9 mouse cellular contexts compared by ENCODE assay signal in the genomic region with DNA sequence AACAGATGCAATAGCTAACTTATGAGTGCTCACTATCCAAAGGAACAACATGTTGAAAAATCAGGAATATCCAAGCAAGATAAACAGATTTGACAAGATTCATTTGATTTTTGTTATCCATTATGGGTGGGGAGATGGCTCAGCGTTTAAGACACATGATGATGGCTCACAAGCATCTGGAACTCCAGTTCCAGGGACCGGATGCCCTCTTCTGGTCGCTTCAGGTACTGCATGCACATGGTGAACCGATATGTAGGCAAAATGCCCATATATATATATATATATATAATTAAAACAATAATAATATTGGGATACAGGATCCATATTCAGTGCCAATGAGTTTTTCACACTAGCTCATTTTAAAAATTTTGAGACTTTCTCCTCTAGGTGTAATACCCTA. TPM values are rescaled to one million over a fixed set of nuclear protein-coding genes. Genes with fewer than 3 reads are reported as not detected.
A peak's percentile ranks its signal among the peaks of the same experiment; 100 is the strongest.
DNase-seq lines count a peak whose midpoint lies in the region; ATAC-seq and TF ChIP-seq lines count a peak whose summit lies in the region.
"Had no signal": no experiment of that assay in that cellular context is flagged by ENCODE, and none has a peak within 500 bp of the region (broad histone marks: within the 10 kb centered on the region; RNA-seq: fewer than 3 reads in every experiment).

No protein-coding gene starts in this region.

- no peak for ATAC-seq in hindbrain, postnatal 0 days
- peak; percentile 21; the same call in 1 of the 2 replicates for ATAC-seq in neural tube, embryonic 11.5 days (ENCODE audit: insufficient read depth, low FRiP score, low TSS enrichment)

- H3K9ac ChIP-seq in hindbrain, postnatal 0 days (replicated peaks; ENCODE audit: low read length) = no peak overlapping the region
- H3K9ac ChIP-seq in neural tube, embryonic 11.5 days (ENCODE audit: low read length) = no peak overlapping the region
- H3K9ac ChIP-seq: embryonic facial prominence, embryonic 13.5 days had no signal

- intact Hi-C loops in heart, postnatal 14 days (cut with DNase I) = loop anchor here (5.0 kb wide), 2 partner anchors 222 to 277 kb away; partner anchors contain the start of gene Plk4
- intact Hi-C loops in heart, postnatal 25 days (cut with DNase I) = loop anchor here (5.0 kb wide), 2 partner anchors 222 to 427 kb away; no protein-coding TSS in a partner anchor

- peak; percentile 41 to 67 for DNase-seq in heart, postnatal 14 days
- no peak for DNase-seq in heart, postnatal 25 days (ENCODE audit: low spot score)
- peak; percentile 68 for DNase-seq in thymus, adult 2 months
- no peak for DNase-seq in thymus, adult 18-20 months
- DNase-seq in c-Kit-positive CD71-positive TER-119-negative erythroid progenitor cells, embryonic 14.5 days (ENCODE audit: low read depth) = peak; percentile 65
- DNase-seq in hindbrain, postnatal 0 days (ENCODE audit: low spot score) = peak; percentile 71
- DNase-seq in neural tube, embryonic 11.5 days (ENCODE audit: low spot score) = peak; percentile 68
- peak; percentile 63 for DNase-seq in urinary bladder, postnatal 14 days (ENCODE audit: low spot score)

- no peak overlapping the region for H3K27ac ChIP-seq in thymus, adult 2 months (ENCODE audit: control insufficient read depth, insufficient read depth, low read length)
- H3K27ac ChIP-seq in hindbrain, postnatal 0 days = no peak overlapping the region
- no peak overlapping the region for H3K27ac ChIP-seq in neural tube, embryonic 11.5 days (ENCODE audit: low read depth, low read length)
- H3K27ac ChIP-seq: embryonic facial prominence, embryonic 13.5 days had no signal

- H3K4me3 ChIP-seq in thymus, adult 2 months (ENCODE audit: control insufficient read depth, insufficient read depth, low read length) = no peak overlapping the region
- no peak overlapping the region for H3K4me3 ChIP-seq in hindbrain, postnatal 0 days (ENCODE audit: low read length)
- H3K4me3 ChIP-seq in neural tube, embryonic 11.5 days (ENCODE audit: low read depth, low read length) = no peak overlapping the region
- H3K4me3 ChIP-seq: embryonic facial prominence, embryonic 13.5 days had no signal

- no peak overlapping the region for H3K4me2 ChIP-seq in hindbrain, postnatal 0 days (ENCODE audit: low read depth, low read length)
- H3K4me2 ChIP-seq in neural tube, embryonic 11.5 days (ENCODE audit: low read depth) = no peak overlapping the region
- H3K4me2 ChIP-seq: embryonic facial prominence, embryonic 13.5 days had no signal

- H3K9me3 ChIP-seq in hindbrain, postnatal 0 days (ENCODE audit: low read length) = no peaks in the 10 kb centered on the region
- H3K9me3 ChIP-seq in neural tube, embryonic 11.5 days (ENCODE audit: control insufficient read depth, low read length) = no peaks in the 10 kb centered on the region
- H3K9me3 ChIP-seq: embryonic facial prominence, embryonic 13.5 days had no signal

- no peaks in the 10 kb centered on the region for H3K36me3 ChIP-seq in thymus, adult 2 months (ENCODE audit: control insufficient read depth, insufficient read depth, low read length)
- no peaks in the 10 kb centered on the region for H3K36me3 ChIP-seq in hindbrain, postnatal 0 days (ENCODE audit: insufficient read depth, low read length)
- H3K36me3 ChIP-seq in neural tube, embryonic 11.5 days (ENCODE audit: control insufficient read depth, insufficient read depth, low read length) = no peaks in the 10 kb centered on the region
- H3K36me3 ChIP-seq: embryonic facial prominence, embryonic 13.5 days had no signal

- no peak for TF ChIP-seq CTCF in thymus, adult 2 months (IDR thresholded peaks at IDR 0.05; ENCODE audit: borderline replicate concordance, control insufficient read depth, extremely low read depth, insufficient read depth, low read length, poor library complexity)
- peak; percentile 75 for TF ChIP-seq CTCF in hindbrain, postnatal 0 days (IDR thresholded peaks at IDR 0.05; ENCODE audit: low read depth)

- H3K27me3 ChIP-seq in thymus, adult 2 months (ENCODE audit: control insufficient read depth, insufficient read depth, low read length) = no peaks in the 10 kb centered on the region; the same call in 1 of the 2 replicates
- no peaks in the 10 kb centered on the region for H3K27me3 ChIP-seq in hindbrain, postnatal 0 days (ENCODE audit: insufficient read depth, low read length)
- no peaks in the 10 kb centered on the region for H3K27me3 ChIP-seq in neural tube, embryonic 11.5 days (ENCODE audit: control insufficient read depth, insufficient read depth, low read length)

- TF ChIP-seq POLR2A in thymus, adult 2 months (IDR thresholded peaks at IDR 0.05; ENCODE audit: control insufficient read depth, extremely low read depth, insufficient read depth, low read length, poor library complexity) = no peak

- WGBS in thymus, adult 2 months = 9% methylated on average over 4 of the region's 4 CpGs
- 20% methylated on average over 4 of the region's 4 CpGs for WGBS in hindbrain, postnatal 0 days
- WGBS in neural tube, embryonic 11.5 days = 23% methylated on average over 4 of the region's 4 CpGs

- H3K4me1 ChIP-seq in thymus, adult 2 months (replicated peaks; ENCODE audit: control insufficient read depth, insufficient read depth, low read length) = peaks cover 2% of the 10 kb centered on the region; the same call in 1 of the 2 replicates
- peaks cover 7% of the 10 kb centered on the region; the same call in 1 of the 2 replicates for H3K4me1 ChIP-seq in hindbrain, postnatal 0 days (ENCODE audit: insufficient read depth, low read length)
- no peaks in the 10 kb centered on the region for H3K4me1 ChIP-seq in neural tube, embryonic 11.5 days (ENCODE audit: control insufficient read depth, insufficient read depth, low read length)

RNA-seq across cellular contexts. Expression of gene Intu, which starts 5.7 kb away (rescaled TPM):
- total RNA-seq in heart, postnatal 14 days (2021) = 10 to 100 TPM; 11.9 to 12.4 TPM
- total RNA-seq in heart, postnatal 25 days (2021) = 10 to 100 TPM; 12.7 to 18.2 TPM
- 2.1 TPM in 2 replicates for polyA plus RNA-seq in thymus, adult 2 months (2012; rRNA removed)
- 6.3 and 6.6 TPM in 2 replicates for total RNA-seq in hindbrain, postnatal 0 days (2014; rRNA removed)
- polyA plus RNA-seq in hindbrain, postnatal 0 days (2015; fragmentation: Nextera tagmentation; extraction: Ambion mirVana) = 2.5 and 3.0 TPM in 2 replicates
- 7.6 and 8.1 TPM in 2 replicates for polyA plus RNA-seq in neural tube, embryonic 11.5 days (2014; fragmentation: Nextera tagmentation; extraction: Ambion mirVana)

Comparison
In these comparisons a context has a peak if more than half of its experiments do, and no peak if none do; other contexts are left out.
1. DNase-seq: peak in heart, postnatal 14 days (2 of 2), thymus, adult 2 months (single experiment), c-Kit-positive CD71-positive TER-119-negative erythroid progenitor cells, embryonic 14.5 days (single experiment), hindbrain, postnatal 0 days (single experiment), neural tube, embryonic 11.5 days (single experiment) and urinary bladder, postnatal 14 days (single experiment); none in heart, postnatal 25 days (single experiment) and thymus, adult 18-20 months (0 of 2).